In the genomic region with DNA sequence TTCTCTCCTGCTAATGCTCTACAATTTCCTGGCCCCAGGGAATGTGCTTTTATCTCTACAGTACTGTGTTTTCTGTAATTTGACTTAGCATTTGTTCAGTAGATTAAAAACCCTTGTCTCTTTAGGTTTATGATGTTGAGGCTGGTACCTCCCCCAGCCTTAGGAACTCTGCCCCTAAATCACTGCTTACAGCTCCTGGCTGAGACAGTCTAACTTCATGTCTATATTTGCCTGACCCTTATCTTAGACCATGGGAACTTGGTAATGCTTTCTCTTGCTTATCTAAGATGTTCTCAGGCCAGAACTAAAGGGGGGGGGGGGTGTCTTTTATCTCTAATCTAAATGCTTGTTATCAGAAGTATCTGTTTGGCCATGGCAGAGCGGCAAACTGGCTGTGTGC, we compare ENCODE assay signal across 29 mouse cellular contexts.
A peak's percentile ranks its signal among the peaks of the same experiment; 100 is the strongest.
DNase-seq lines count a peak whose midpoint lies in the region; ATAC-seq and TF ChIP-seq lines count a peak whose summit lies in the region.
"Had no signal": no experiment of that assay in that cellular context is flagged by ENCODE, and none has a peak within 500 bp of the region (broad histone marks: within the 10 kb centered on the region; RNA-seq: fewer than 3 reads in every experiment).

No protein-coding gene starts in this region.

- H3K27ac ChIP-seq in kidney, embryonic 15.5 days: peak overlapping the region; percentile 56
- H3K27ac ChIP-seq: embryonic facial prominence, embryonic 12.5 days; heart, adult 2 months; hindbrain, embryonic 10.5 days; hindbrain, embryonic 15.5 days; limb, embryonic 13.5 days; midbrain, embryonic 15.5 days; stomach, embryonic 15.5 days had no signal

- peak; percentile 23 for DNase-seq in embryo, embryonic 11 days
- no peak for DNase-seq in embryo, embryonic 10 days (ENCODE audit: low spot score)
- no peak for DNase-seq in kidney, postnatal 4 days
- DNase-seq in 3T3-L1 (ENCODE audit: low read depth, low spot score): peak; percentile 32
- no peak for DNase-seq in left cerebral cortex, adult 18-20 months (ENCODE audit: low spot score in 2 of 2)
- DNase-seq: adrenal gland, postnatal 10 days; cerebellum, adult 11-12 months; cerebellum, adult 9-11 months; forebrain, postnatal 0 days; heart, adult 2 months; heart, postnatal 14 days; kidney, adult 8-10 months; layer of hippocampus, adult 9-11 months; lung, postnatal 4 days; right cerebral cortex, postnatal 25 days had no signal

- H3K4me1 ChIP-seq in kidney, embryonic 15.5 days: no peaks in the 10 kb centered on the region
- H3K4me1 ChIP-seq: hindbrain, embryonic 10.5 days; hindbrain, embryonic 15.5 days; limb, embryonic 13.5 days; megakaryocyte, embryonic 14.5 days; midbrain, embryonic 15.5 days; stomach, embryonic 15.5 days had no signal

- no peak overlapping the region for H3K4me2 ChIP-seq in kidney, embryonic 15.5 days
- peak overlapping the region; percentile 5 for H3K4me2 ChIP-seq in myocyte (ENCODE audit: low read depth)
- H3K4me2 ChIP-seq: embryonic facial prominence, embryonic 12.5 days; hindbrain, embryonic 15.5 days; limb, embryonic 13.5 days; liver, embryonic 11.5 days; midbrain, embryonic 15.5 days; stomach, embryonic 15.5 days had no signal

- 41% methylated on average over 1 of the region's 1 CpGs for WGBS in kidney, embryonic 15.5 days

- H3K9me3 ChIP-seq in kidney, embryonic 15.5 days (replicated peaks): no peaks in the 10 kb centered on the region
- H3K9me3 ChIP-seq: hindbrain, embryonic 15.5 days; stomach, embryonic 15.5 days had no signal

- H3K36me3 ChIP-seq in kidney, embryonic 15.5 days: no peaks in the 10 kb centered on the region
- H3K36me3 ChIP-seq in myocyte (ENCODE audit: control insufficient read depth, insufficient read depth): no peaks in the 10 kb centered on the region
- H3K36me3 ChIP-seq: embryonic facial prominence, embryonic 12.5 days; hindbrain, embryonic 10.5 days; hindbrain, embryonic 15.5 days; limb, embryonic 13.5 days; midbrain, embryonic 15.5 days; stomach, embryonic 15.5 days had no signal

- no peaks in the 10 kb centered on the region for H3K79me2 ChIP-seq in myocyte (ENCODE audit: control insufficient read depth, insufficient read depth)

- H3K27me3 ChIP-seq in kidney, embryonic 15.5 days: no peaks in the 10 kb centered on the region
- no peaks in the 10 kb centered on the region for H3K27me3 ChIP-seq in myocyte (ENCODE audit: control insufficient read depth, insufficient read depth, insufficient read length)
- H3K27me3 ChIP-seq: embryonic facial prominence, embryonic 12.5 days; hindbrain, embryonic 15.5 days; limb, embryonic 13.5 days; megakaryocyte, embryonic 14.5 days; midbrain, embryonic 15.5 days; Patski; stomach, embryonic 15.5 days had no signal

- no peak overlapping the region for H3ac ChIP-seq in myocyte (ENCODE audit: control insufficient read depth, insufficient read length)

- no peak overlapping the region for H3K9ac ChIP-seq in kidney, embryonic 15.5 days
- H3K9ac ChIP-seq: embryonic facial prominence, embryonic 12.5 days; forebrain, postnatal 0 days; hindbrain, embryonic 15.5 days; limb, embryonic 13.5 days; midbrain, embryonic 15.5 days; stomach, embryonic 15.5 days had no signal

- no peak for TF ChIP-seq POLR2A in myocyte (IDR thresholded peaks at IDR 0.05; ENCODE audit: insufficient read length, low read depth)

- no peak overlapping the region for H3K4me3 ChIP-seq in kidney, embryonic 15.5 days (replicated peaks)
- no peak overlapping the region for H3K4me3 ChIP-seq in myocyte
- H3K4me3 ChIP-seq: embryonic facial prominence, embryonic 12.5 days; erythroblast, embryonic 14.5 days; heart, adult 2 months; hindbrain, embryonic 10.5 days; hindbrain, embryonic 15.5 days; limb, embryonic 13.5 days; megakaryocyte, embryonic 14.5 days; midbrain, embryonic 15.5 days; stomach, embryonic 15.5 days had no signal

- peak; percentile 56; the same call in 1 of the 2 replicates for ATAC-seq in kidney, embryonic 15.5 days (replicated peaks; ENCODE audit: low FRiP score)
- ATAC-seq: forebrain, postnatal 0 days; inflammation-experienced regulatory T-cells, adult 6 months; lung, postnatal 0 days; midbrain, embryonic 15.5 days; Patski had no signal

TF ChIP-seq in myocyte, 11 proteins besides CTCF, POLR2A, EP300 and RAD21:
- no peak for TF ChIP-seq MYOD1 (IDR thresholded peaks at IDR 0.05; ENCODE audit: control insufficient read depth in 1 of 3, insufficient read length in 2 of 3, low read depth in 2 of 3)
- no peak for TF ChIP-seq SRF (IDR thresholded peaks at IDR 0.05; ENCODE audit: control insufficient read depth, insufficient read length, low read depth)
- no peak for TF ChIP-seq TCF3 (IDR thresholded peaks at IDR 0.05; ENCODE audit: insufficient read length, low read depth)
- TF ChIP-seq POLR2AphosphoS2 (IDR thresholded peaks at IDR 0.05; ENCODE audit: insufficient read length, low read depth): no peak
- TF ChIP-seq MYOG (IDR thresholded peaks at IDR 0.05; ENCODE audit: control insufficient read depth in 1 of 3, insufficient read depth in 1 of 3, insufficient read length in 2 of 3, low read depth in 2 of 3): no peak
- TF ChIP-seq USF1 (IDR thresholded peaks at IDR 0.05; ENCODE audit: low read depth): no peak
- no peak for TF ChIP-seq E2F4 (IDR thresholded peaks at IDR 0.05; ENCODE audit: insufficient read depth)
- no peak for TF ChIP-seq TCF12 (IDR thresholded peaks at IDR 0.05; ENCODE audit: insufficient read depth, poor library complexity, severe bottlenecking)
- TF ChIP-seq CEBPB (IDR thresholded peaks at IDR 0.05; ENCODE audit: insufficient read depth, poor library complexity, severe bottlenecking): no peak
- no peak for TF ChIP-seq MAX (IDR thresholded peaks at IDR 0.05; ENCODE audit: low read depth)

Comparison
In these comparisons a context has a peak if more than half of its experiments do, and no peak if none do; other contexts are left out.
1. DNase-seq: peak in embryo, embryonic 11 days (single experiment) and 3T3-L1 (single experiment); none in embryo, embryonic 10 days (single experiment), kidney, postnatal 4 days (0 of 2) and left cerebral cortex, adult 18-20 months (0 of 2).